Mouse (Mus musculus) layer of hippocampus, adult 18-20 months (tissue): ENCODE measurements around the gene Tubg2. TPM values are rescaled to one million over a fixed set of nuclear protein-coding genes. Genes with fewer than 3 reads are reported as not detected.
A peak's percentile ranks its signal among the peaks of the same experiment; 100 is the strongest.

ENCODE experiments used
- DNase-seq, 2 experiments: peaks; one replicate each; pipeline ENCODE4 v3.0.0; 2022; ENCODE audit warnings: low spot score in 2 of 2
- total RNA-seq, 2 experiments: library from RNA; stranded (reverse); gene quantifications; 2 replicates each; pipeline ENCODE4 v1.2.3; 2021

The Tubg2 gene
- total RNA-seq, 2 experiments from 2014 or later, result 40.2 to 42.7 TPM

DNA sequence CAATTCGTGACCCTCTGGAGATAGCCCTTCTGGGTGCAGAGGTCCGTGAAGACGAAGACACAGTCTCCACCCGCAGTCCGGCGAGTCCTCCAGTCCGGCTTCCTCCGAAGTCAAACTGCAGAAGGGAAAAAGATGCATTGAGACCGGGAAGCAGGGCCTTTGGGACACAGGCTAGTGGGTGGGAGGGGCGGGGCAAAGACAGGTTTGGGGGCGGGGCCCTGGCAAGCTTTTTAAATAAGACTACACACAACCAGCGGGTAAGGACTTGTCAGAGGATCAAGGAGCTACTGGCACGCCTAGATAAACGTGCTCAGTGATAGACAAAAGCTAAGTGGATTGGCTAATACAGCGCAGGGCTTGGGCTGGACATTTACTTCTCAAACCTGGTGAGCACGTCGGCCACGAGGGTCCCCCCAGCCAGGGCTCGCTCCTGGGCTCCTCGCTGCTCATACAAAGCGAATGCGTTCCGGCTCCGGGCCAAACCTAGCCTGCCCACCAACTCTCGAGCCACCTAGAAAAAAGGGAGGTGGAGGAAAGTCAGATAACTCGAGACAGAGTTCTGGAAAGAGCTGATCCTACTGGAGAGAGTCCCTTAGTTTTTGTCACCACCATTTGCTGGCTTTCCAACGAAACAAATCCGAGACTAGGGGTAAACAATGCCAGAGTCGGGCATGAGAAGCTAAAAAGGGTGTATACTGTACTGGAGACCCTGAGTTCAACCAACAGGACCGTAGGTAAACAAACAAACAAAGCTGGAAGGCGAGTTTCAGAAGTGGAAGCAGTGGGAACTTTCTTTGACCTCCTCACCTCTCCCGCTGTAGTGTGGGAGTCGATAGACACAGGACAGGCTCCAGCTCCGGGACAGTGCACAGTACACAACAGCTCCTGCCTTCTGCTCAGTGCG lies 9.2 kb downstream of the Tubg2 start:
- no peak for DNase-seq

DNA sequence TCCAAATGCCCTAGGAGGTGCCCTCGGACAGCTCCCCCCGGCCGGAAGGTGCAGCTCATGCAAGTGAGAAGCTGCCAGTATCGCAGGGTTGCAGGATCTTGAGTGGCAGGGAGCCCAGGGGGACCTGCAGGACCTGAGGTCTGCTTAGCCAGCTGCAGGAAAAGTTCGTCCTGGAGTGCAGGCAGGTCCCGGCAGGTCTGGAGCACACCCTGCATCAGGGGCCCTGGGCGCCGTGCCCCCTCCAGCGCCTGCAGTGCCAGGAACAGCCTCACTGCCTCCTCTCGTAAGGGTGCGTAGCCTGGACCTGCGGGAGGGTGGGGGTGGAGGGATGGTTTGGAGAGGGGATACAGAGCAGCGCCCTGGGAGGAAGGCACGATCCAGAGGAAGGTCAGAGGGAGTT lies 10.7 kb downstream of the Tubg2 start:
- no peak for DNase-seq

DNA sequence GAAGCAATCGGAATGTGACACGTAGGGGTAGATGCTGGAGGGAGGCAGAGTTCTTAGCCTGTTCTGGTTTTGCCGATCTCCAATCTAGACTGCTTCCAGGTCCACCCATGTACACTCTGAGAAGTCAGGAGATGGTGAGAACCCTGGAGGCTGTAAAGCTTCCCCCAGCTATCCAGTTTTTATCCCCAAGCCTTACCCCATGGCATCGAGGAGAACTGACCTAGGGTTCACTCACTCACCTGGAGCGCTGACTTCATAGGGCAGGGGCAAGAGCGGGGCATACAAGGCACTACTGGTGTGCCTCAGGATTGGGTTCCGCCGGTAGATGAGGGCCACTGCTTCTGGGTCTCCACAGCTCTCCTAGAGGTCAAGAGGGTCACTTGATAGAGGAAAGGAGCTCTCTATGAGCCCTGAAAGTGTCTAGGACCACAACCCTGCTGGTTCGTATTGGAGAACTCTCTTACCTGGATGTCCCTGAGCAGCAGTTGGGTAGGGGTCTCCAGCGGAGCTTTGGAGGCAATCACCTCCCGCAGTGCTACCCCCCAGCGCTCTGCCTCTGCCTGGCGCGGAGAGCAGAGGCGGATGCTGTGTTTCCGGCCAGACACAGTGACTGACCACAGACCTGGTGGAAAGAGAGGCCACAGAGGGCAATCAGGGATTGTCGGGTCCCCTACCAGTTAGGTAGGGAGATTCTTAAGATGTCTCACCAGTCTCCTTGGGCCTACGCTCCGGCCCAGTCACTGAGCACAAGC lies 11.7 kb downstream of the Tubg2 start:
- DNase-seq, result no peak

DNA sequence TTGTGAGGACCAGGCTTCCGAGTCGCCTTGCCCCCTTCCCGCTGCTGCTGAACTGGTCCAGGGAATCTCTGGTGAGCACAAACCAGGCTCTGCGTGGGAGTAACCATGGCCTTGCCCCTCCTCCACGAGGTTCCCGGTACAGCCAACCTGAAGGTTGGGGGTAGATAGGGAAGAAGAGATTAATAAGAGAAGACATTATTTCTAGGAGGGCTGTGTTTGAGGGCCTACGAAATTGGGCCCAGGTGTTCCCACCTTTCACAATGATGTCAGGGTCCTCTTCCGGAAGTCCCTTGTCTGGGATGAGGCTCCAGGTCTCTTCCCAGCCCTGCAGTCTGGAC lies 12.2 kb downstream of the Tubg2 start:
- DNase-seq, result no peak

DNA sequence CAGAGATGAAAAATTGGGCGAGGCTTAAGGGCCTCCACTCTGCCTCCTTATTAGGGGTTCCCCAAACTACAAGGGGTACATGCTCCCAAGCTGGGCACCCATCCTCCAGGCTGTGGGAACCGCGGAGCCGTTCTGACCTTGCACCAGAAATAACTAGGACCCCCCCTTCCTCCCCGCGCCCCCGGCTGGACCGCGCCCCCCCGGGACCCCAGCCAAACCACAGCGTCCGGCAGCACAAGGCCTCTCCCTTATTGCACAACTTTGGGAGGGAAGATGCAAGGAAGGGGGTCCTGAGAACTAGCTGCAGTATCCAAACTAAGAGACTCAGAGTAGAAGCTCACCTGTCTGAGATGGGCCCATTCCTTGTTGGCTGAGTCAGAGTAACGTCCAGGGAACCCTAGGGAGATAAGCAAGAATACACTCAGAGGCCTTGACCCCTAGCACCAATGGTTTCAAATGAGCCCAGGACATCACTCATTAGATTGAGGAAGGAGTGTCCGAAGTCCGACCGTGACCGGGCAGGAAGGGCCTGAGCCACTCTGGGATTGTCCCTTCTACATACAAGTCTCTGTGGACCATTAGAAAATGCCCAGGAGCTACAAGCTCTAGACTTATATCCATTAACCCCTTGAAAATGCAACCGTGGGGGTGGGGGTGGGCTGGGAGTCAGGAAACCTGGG lies 12.7 kb downstream of the Tubg2 start:
- no peak for DNase-seq

DNA sequence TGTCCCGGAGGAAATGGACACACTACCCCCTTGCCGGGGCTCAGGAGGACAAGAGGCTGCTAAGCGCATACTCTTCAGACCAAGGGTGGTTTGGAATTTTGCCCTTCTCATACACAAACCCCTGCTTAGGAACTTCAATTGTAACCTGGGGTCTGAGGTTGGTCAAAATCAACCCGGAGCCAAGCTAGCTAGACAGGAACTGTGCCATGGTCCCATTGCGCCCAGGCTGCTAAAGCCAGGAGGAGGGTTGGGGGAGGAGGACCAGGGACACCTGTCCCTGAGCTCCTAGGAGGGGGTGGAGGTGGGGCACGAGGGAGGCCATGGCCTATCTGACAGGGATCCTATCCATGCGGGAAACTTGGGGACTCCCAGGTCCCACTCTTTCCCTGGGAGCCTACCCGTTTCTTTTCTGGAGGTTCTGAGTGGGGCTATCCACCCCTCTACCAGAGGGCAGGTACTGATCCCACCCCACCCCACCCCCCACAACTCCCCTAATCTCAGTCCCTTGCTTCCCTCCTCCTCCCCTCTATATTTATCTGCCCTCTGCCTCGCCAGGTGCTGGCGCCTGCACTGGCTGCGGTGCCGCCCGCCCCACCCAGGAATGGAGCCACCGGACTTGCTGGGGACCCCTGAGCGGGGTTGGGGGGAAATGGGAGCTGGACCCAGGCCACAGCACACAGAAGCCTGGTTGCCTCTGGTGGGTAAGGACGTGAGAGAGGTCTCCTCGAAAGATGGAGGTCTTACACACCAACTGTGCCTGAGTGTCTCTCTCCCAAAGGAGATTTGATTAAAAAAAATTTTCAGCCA lies 13.8 kb downstream of the Tubg2 start:
- no peak for DNase-seq

DNA sequence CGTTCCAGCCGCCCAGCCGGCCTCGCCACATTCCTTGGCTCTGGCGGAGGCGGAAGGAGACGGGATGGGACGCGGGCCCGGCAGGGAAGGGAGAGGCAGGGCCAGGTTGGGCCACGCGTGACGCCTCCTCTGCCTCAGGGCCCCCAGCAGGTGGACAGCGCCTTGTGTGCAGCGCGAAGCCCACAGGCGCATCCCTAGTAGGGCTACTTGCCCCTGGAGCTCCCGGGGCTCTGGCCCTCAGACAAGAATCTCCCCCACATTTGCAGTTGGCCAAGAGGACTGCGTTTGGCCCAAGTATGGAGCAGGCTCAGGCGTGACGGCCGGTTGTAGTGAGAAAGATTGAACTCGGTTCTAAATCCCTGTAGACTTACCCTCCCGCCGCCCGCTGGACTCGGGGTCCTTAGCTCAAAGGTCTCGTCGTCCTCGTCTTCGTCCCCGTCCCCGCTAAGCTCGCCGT lies 14.7 kb downstream of the Tubg2 start, which contains the start of gene Cntnap1:
Gene Cntnap1, plus strand, starts transcription at position 170 of the 457 bp plus-strand sequence.
- DNase-seq, result no peak

DNA sequence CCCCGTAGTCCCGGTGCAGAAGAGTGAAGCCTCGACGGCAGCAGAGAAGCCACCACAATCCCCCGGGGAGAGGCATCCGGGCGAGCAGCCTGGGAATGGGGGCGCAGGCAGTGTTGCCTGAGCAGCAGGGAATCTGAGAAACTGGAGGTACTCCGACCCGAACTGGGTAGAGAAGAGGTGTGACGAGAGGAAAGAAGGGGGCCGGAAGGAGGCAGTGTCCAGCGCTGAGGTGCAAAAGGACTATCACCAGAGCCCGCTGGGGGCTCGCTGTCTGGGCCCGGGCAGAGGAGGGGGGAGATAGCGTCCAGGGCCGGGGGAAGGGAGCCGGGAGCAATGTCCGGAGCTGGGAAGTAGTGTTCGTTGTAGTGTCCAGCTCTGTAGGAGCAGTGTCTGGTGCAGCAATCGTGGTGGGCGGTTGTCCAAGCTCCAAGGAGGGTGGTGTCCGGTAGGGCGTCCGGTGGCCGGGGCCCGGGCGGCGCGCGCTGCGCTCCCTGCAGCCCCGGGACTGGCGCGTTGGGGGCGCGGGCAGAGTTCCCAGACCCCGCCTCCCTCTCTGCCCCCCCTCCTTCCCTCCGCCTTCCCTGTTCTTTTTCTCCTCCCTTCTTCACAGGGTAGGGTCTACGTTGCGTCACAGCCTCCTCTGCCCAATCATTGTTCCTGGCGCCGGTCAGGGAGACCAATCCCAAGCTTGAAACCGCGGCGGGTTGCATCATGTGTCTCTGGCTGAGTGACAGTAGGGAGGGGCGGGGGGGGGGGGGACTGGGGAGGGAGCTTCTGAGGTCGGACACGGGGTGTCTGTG lies 15.3 kb downstream of the Tubg2 start, which contains the start of gene Plekhh3:
Gene Plekhh3, minus strand, starts transcription at position 541 of the 800 bp plus-strand sequence.
- DNase-seq, result peak; percentile 95 to 98

DNA sequence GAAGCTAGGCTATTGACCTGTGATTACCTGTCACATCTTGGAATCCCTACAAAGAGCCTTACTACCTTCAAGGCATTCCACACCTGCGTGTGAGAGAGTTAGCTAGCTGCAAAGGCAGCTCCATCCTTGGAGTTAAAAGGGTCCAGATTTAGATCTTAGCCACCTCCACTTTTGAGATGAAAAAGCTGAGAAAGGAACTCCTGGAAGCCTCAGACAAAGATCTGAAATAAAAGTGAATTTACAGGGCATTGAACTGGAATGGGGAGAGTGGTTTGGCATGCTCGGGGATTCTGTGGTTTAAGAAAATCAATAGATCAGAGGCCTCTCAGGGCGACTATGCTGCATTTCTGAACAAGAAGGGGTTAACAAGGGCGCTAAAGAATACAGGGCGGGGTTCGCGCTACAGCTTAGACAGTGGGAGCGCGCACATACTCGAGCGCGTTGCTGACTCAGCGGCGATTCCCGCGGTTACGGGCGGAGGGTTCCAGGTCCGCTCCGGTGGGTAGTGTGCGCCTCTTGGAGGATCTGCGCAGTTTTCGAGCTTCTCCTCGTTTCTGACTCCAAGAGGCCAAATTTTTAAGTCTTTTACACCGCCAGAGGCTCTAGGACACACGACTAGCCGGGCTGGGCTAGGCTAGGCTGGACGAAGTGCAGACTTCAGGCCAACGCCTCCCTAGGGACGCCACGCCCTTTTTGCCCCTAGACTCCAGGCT lies 16.2 kb downstream of the Tubg2 start:
- peak in 1 of 2 experiments; percentile 80 for DNase-seq

DNA sequence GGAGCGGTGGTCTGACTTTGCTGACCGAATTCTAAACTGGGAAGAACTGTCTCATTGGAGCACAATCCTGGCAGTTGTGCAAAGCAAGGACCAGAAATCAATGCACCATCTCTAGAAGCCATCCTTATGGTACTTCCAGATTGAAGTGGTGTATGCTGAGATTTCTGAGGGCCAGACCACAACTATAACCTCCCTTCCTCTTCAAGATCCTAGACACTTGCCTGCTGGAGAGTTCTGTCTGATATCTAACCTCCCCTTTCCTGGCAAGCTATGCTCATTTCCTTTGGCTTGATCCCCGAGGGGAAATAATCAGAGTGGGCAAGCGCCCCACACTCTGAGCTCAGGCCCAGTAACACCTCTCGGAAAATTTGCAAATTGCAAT lies 16.7 kb downstream of the Tubg2 start:
- DNase-seq, result no peak

DNA sequence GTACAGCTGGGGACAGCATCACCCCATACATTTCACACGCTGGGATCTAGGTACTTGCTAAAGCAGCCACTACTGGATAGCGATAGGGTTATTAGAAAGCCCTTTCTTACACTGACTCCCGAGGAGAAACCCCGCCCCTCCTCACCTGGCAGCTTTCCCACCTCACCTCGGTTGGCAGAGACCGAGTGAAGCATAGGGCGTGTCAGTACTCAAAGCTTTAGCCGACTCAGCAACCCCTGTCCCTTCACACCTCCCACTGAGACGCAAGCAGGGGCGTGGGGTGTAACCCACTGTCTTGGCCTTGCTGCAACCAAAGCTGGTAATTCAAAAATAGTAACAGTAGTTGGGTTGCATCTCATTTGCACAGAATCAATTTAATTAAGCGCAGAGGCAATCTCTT lies 17.4 kb downstream of the Tubg2 start:
- DNase-seq, result no peak

DNA sequence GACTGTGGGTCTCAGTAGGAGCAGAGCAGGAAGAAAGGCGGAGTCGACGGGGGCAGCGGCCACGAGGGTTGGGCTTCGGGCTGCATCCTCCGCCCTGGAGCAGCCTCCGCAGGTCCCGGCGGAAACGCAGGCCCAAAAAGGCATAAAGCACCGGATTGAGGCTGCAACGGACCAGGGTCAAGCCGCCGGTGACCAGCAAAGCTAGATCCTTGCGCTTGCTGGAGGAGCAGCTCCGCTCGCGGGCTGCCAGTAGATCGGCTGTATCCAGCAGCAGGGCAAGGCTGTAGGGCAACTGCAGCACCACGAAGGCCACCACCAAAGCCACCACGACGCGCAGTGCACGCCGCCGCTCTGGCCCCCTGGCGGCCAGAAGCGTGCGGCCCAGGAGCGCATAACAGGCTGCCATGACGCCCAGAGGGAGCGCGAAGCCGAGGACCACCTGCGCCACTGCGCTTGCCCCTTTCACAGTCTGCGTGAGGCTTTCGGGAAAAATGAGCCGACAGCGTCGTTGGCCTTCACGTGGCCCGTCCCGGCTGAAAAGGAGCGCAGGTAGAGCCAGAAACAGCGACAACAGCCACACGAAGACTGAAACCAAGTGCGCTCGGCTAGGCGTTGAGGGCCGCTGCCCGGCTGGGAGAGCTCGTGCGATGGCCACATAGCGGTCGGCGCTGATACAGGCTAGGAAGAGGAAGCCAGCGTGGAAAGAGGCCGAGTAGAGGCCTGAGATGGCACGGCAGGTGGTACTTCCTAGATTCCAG lies 18.1 kb downstream of the Tubg2 start:
- DNase-seq, result peak in 1 of 2 experiments; percentile 67

DNA sequence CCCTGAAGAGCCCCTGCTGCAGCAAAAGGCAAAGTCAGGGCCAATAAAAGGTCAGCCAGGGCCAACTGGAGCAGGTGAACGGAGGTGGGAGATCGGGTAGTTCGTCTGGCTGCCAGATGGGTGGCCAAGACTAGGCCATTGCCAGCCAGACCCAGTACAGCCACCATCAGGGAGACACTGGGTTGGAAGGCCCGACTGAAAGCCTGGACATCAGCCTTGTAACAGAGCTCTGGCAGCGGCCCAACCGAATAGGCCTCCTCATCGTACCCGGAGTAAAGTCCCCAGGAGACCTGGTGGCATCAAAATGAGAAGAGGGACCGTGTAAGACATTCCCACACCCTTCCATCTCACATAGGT lies 18.7 kb downstream of the Tubg2 start:
- DNase-seq, result no peak

DNA sequence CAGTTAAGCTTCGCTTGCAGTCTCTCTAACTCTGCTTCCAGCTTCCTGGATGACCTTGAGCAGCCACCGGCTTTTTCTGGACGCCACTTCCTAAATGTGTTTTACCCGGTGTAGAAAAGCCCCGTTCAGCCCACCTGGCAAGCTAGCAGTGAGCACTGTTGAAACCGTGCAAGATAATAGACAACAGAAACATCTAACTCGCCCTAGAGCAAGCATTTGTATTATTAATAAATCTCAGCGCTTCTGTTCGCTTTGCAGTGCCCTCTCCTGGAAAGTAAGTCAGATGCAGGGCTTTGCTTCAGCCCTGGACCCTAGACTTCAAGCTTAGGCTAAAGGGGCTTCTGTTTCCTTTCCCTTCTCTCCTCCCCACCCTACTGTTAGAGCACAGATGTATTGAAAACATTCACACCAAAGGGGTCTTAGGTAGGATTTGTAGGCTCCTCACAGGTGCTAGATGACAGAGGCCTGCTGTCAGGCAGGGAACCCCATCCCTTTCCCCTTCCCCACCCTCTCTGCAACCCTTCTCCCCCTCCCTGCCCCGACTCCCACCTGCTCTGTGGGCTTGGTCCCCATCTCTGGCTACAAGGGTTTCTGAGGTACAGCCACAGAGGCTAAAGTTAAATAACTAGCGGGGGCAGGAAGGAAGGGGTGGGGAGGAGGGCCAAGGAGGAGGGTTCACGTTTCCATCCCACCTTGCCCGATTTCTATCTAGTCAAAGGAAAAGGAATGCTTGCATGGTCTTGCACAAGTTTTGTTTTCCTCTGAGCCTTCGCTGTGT lies 19.3 kb downstream of the Tubg2 start, which contains the start of gene Ccr10:
Gene Ccr10, minus strand, starts transcription at position 593 of the 778 bp plus-strand sequence.
- peak in 1 of 2 experiments; percentile 65 for DNase-seq

DNA sequence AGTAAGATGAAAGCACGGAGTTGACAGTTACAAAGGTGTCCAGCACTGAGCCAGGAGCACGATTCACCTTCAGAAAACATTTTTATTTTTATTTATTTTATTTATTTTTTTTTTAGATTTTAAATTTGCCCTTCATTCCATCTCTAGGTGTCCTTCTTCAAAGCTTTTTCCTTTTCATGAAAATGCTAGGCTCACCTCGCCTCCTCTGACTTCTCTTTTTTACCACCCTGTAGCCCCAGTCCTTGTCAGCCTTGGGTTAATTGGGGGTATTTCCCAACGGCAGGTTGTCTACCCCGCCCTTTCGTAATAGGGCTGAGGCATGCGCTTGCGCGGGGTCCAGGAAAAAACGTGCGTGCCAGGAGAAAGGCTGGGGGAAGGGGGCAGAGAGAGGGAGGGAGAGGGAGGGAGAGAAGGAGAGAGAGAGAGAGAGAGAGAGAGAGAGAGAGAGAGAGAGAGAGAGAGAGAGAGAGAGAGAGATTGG lies 20.0 kb downstream of the Tubg2 start:
- peak; percentile 61 to 70 for DNase-seq

DNA sequence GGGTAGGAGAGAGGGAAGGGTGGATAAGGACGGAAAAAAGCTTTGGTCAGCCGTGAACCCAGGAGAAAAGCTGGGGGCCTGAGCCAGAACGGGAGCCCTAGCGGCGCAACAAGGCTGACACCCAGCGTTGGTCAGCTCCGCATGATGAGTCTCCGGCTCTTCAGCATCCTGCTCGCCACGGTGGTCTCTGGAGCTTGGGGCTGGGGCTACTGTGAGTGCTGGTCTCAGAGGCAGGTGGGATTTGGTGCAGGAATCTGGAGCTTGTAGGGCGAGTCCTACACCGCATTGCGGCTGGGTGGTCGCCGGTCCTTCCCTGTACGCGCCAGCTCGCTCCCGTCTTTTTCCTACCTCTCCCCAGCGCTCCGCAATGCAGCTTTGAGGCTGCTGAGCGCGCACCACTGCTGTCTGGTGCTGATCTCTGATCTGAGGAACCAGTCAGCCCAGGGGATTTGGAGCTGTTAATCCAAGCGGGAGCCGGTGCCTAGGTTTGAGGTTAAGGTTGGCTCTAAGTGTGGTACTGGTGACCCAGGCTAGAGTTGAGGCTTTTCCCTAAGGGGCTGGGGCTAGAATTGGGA lies 20.5 kb downstream of the Tubg2 start:
- peak in 1 of 2 experiments; percentile 68 for DNase-seq
